Mouse (Mus musculus) ovary, postnatal 10 days (tissue): Measurements from ENCODE around the gene Rngtt.
"Not testable (repeated sequence)": the region's sequence is repeated elsewhere in the genome, so short reads cannot be mapped to it uniquely, and the experiment has no call there.

Source experiments
- DNase-seq: peaks from one replicate; pipeline ENCODE4 v3.0.0; 2022; ENCODE audit warnings: low spot score

Gene Rngtt

DNA sequence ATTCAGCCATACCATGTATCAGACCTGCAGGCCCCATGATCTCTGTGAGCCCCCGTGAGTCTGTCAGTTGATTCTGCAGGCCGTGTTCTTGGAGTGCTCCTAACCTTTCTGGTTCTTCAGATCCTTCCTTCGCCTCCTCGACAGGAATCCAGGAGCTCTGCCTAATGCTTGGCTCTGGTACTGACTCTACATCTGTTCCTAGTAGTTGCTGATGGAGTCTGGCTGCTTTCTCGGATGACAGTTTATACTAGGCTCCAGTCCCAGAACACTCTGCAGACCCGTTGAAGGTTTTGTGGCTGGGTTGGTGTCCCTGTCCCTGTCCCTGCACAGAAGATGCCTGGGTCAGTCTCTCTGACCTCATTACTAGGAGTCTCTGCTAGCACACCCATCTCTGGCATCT is 131.8 kb downstream of the Rngtt start:
- no peak for DNase-seq

DNA sequence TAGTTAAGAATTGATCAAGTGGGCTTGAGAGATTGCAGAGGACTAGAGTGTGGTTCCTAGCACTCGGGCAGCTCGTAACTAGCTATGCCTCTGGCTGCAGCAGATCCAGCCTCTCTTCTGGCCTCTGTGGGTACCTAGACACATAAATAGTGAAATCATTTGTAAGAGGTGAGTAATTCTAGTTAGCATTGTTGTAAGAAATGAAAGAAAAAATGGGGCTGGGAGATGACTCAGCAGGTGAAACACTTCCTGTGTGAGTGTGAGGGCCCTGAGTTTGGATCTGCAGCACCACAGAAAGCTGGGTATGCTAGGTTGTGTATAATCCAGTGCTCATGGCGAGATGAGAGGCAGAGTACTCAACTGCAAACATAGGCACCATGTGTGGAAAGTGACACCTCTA is 136.2 kb downstream of the Rngtt start:
- DNase-seq = no peak

DNA sequence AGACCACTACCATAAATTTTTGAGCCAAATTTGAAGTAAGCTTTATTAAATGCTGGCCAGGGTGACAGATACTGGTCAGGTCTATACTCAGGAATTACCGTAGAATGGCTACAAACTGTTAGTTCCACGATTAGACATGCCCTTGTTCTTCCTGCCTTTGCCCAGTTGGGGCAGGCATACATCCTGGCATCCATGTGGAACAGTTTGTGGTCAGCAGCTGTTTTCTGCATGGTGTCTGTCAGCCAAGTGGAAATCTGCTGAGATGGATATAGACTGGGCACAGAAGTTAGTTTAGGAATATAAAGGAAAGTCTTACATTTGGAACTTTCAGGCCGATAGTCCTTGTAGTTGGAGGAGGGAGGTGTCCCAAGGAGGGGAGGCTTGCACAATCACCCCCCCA is 136.8 kb downstream of the Rngtt start:
- DNase-seq = no peak

DNA sequence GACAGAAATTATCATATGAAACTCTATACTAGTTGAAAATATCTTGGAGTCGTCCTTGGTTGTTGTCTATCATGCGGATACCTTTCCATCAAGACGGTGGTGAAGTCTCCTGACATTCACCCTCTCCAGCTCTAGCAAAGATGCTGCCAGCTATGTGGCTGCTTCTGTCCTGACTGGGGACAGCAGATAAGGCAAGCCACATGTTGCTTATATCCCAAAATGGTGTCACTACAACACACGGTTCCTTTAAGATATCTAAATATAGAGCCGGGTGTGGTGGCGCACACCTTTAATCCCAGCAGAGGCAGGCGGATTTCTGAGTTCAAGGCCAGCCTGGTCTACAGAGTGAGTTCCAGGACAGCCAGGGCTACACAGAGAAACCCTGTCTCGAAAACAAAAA is 140.2 kb downstream of the Rngtt start:
- not testable (repeated sequence) for DNase-seq

DNA sequence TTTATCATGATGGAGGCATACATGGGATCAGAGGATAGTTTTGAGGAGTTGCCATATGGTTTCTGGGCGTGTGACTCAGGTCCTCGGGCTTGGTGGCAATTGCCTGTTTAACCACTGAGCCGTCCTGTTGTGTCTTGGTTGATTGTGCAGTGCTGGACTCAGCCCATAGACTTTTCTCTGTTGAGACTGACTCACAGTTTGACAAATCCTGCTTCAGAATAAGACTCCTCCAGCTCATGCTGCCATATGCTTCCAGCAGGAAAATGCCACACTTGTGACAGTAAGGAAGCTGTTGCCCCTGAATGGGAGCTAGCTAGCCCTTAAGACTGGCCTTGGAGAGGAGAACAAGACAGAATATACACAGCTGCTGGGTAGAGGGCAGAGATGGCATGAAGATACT is 149.7 kb downstream of the Rngtt start:
- DNase-seq = no peak

DNA sequence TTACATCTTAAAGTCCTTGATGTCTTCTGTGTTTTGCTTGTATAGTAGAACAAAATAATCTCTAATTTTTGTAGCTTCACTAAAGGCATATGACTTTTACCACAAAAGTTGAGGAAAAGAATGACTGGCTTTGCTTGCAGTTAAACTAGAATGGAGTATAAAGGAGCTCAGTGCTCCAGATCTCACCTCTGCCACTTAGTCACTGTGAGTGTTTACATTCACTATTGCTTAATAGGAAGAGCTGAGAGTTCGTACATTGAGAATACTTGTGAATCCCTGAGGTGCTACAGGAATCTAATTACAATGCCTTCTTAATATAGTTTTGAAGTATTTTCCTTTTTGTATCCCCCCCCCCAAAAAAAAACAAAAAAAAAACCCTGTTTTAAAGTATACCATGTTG is 154.3 kb downstream of the Rngtt start:
- DNase-seq = no peak

DNA sequence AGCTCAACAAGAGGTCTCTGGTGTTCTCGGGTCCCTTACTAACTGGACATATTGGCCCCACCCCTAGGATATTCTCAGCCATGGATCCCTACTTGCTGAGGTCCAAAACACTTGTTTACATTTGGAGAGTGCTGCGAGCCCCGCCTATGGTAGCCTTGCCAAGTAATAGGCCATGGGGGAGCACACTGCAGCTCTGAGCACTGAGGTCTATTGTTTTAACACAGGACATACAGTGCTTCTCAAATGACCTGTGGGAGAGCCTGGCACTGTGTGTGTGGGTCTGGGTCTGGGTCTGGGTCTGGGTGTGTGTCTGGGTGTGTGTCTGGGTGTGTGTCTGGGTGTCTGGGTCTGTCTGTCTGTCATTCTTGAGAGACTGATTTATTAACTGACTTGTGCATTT is 155.8 kb downstream of the Rngtt start:
- DNase-seq = no peak

DNA sequence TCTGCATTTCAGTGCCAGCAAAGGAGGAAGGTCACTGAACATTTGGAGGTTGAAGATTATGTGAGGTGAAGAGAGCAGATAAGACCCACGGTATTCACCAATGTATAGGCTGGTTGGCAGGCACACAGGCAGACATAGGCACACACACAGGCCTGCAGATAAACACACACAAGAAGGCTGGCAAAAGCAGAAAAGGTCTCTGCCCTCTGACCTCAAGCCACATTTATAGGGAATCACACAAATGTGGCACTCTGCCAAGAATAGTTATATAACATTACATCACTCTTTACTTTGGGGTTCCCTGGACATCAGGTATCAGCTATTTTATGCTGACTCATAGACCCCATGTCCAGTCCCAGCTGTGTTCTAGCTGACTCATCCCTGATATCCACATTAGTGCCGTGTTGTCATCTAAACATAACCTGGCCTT is 156.9 kb downstream of the Rngtt start:
- no peak for DNase-seq

DNA sequence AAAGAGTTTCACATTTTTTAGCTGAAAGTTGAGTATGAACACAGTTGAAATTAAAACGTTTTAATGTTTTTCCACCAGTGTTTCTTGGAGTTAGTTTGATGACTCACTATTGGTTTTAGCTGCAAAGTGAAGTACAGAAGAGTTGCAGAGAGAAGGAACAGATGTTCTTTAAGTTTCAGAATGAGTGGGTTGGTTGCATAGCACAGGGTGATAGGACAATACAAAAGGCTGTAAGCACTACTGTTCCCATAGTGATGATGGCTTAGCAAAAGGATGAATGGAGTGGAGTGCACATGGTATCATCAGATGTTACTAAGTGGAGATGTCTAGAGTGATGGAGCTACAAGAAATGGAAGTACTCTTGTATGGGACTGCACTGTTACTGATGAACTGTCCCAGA is 157.5 kb downstream of the Rngtt start:
- DNase-seq = no peak

DNA sequence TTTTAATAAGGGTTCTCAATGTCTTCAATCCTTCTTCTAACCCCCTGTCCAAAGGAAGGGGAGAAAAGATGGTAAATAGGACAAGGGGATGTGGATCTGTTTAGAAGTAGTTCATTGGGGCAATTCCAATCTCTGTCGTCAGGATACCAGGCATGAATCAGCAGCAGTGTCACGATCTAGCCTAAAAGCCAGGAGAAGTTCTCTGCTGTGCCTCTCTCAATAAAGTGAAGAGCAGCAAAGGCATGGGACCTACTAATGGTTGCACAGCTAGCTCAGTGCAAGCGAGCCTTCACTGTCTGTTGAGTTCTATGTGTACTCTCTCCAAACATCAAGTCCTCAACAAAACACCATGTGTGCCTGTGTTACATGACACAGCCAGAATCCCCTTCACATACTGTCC is 158.0 kb downstream of the Rngtt start:
- DNase-seq = no peak

DNA sequence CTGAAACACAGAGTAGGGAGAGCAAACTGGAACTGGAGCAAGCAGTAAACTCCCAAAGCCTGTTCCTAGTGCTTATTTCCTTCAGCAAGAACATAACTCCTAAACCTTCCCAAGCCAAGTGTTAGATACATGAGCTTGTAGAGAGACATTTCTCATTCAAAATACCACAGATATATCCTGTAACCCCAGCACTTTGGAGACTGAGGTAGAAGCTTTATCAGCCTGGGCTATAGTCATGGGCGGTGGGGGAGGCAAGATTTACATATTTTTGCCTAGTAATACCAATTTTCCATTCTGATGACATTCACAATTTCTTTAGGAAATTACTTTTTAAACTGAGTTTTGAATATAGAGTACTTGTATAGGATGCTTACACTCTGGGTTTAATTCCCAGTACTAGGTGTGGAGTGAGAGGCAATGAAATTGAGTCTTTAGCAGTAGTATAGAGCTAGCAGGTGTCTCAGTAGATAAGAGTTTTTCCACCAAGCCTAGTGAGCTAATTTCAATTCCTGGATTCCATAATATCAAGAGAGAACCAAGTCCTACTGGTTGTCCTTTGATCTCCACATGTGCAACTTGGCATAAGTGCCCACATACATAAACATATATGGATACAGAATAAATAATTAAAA is 160.7 kb downstream of the Rngtt start:
- DNase-seq = no peak

DNA sequence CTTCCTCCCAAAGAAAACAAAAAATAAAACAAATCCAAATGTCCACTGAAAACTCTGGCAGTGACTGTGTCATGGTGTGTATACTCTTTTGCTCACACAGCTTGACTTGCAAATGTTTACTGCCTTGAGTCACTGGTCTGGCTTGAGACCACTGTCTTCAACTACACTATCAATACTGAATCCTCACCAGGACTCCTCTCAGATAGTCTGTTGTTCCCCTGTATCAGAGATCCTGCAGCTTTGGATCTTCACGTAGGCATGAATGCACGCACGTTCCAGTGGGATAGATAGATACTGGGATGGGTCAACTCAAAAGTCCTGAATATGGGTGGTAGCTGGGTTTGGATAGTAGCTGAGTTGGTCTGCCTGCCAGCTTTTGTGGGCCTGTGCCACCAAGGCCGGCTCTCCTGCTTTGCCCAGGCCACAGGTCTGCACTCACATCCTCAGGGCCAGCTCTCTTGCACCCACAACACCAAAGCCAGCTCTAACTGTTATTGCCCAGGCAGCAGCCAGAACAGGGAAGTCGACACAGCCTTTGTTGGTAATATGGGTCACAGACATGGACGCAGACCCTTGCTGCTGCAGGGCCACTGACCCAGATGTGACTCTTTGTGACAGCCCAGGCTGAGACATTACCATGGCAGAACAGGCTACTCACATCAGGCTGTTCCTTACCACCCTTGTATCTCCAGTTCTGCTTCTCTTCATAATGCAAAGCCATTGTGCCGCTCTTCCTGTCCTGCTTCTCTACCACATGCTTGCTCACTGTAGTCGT is 168.1 kb downstream of the Rngtt start:
- DNase-seq = no peak

DNA sequence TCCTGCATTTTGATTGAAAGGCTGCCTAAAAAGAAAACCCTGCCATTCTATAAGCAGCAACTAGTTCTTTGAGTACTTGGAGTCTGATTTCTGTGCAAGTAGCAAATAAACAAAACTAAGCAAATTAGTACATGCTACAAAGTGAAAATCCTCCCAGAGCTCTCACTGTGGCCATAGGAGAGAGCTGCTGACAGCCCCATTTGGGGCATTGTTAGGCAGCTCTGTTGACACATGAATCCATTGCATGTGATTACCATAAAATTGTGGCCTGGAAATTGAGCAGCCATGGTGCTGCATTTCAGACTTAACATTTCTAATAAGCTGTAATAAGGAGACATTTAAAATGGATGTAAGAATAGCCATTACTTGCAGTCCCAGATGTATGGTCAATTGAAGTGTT is 171.6 kb downstream of the Rngtt start:
- no peak for DNase-seq

DNA sequence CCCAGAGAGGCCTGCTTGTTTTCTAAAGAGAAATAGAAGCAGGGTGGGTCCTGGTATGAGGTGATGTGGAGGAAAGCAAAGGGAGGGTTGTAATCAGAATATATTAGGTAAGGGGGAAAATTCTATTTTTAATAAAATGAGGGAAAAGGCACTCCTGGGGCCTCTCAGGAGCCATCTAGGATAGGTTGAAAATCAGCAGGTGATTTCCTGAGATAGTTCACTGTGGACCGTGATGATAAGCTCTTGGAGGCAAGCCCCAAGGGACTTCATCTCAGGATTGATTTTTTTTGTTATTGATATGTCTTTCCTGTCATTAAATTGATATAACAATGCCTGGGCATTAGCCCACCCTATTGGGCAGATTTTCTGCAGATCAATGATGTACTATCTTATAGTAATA is 175.9 kb downstream of the Rngtt start:
- no peak for DNase-seq

DNA sequence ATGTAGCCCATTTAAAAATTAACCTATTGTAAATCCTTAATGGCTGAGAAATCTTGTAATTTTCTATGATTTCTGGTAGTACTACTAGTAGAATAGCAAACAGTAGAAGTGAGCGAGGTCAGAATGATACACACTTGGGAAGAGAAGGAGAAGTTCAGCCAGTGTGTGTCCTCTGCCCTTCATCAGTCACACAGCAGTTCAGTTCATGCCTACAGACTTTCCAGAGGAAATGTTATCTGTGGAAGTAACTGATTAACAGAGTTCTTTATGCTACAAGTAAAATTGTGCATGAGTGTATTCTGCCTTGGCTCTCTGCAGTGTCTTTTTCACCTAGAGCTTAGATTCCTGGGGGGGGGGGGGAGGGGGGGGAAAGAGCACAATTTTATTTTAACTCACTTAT is 181.0 kb downstream of the Rngtt start:
- no peak for DNase-seq

DNA sequence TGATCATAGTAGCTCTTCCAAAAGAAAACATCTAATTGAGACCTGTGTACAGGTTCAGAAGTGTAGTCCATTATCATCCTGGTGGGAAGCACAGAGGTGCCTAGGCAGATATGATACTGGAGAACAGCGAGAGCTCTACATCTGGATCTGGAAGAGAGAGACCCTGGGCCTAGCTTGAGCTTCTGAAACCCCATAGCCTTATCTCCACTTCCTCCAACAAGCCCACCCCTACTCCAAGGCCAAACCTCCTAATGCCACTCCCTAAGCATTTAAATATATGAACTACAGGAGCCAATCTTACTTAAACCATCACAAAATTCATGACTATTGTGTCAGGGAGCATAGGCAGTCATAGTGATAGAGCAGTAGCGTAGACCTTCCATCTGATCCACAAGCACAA is 184.3 kb downstream of the Rngtt start:
- no peak for DNase-seq

DNA sequence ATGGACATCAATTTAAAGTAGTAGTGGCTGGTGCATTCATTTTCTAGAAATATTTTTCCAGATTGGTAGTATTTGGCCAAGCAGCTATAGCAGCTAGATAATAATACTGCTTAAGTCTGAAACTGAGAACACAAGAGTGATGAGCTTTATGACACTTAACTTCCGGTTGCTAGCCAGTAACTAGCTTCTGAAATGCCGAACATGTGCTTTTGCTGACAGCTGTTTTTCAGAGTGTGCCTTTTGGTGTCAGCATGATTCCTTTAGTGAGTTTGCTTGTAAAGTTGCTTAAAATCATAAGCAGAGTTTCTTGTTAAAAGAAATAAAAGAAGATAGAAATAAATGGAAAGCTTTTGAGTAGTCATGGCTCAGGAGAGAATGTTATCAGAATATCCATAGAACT is 186.9 kb downstream of the Rngtt start:
- DNase-seq = no peak

DNA sequence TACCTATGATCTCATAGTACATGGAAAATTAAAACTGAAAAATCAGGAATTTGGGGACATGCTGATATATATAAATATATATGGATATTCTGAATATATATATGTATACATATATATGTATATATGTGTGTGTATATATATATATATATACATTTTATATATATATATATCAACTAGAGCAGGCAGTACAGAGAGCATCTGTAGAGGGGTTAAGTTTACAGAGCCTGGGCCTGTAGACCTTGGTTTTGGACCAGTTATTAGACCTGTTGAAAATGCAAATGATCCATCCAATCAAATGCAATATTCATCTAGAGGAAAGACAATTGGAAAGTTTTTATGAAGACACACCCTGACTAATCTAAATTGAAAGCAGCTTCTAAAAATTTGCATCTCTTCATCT is 187.5 kb downstream of the Rngtt start:
- no peak for DNase-seq

DNA sequence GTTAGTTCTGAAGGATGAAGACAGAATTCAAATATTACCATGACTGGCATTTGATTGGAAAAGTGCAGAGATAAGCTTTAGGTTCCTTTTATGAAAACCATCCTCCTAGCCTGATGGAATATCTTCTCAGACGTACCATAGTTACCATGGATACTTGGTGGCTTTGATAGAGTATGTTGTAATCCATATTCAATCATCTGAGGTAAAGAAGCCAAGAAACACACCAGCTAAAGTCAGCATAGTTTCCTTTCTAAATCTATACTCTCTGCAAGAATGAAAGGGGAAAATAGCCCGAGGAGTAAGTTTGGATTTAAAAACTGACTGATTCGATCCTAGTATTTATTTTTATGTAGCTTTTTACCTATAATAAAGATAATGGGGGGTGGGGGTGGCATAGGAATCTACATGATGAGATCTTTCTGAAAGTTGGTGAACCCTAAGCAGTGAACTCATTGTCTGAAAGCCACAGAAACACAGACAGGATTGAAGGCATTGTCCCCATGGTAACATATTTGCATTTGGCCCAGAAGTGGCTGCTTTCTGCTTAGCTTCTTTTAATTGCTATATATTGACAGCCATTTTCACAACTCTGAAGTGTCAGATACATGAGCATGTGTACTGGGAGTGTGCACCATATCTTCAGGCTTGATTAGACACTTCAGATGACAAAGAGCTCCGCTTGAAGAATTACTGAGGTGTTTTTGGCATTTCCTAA is 188.2 kb downstream of the Rngtt start:
- DNase-seq = no peak

DNA sequence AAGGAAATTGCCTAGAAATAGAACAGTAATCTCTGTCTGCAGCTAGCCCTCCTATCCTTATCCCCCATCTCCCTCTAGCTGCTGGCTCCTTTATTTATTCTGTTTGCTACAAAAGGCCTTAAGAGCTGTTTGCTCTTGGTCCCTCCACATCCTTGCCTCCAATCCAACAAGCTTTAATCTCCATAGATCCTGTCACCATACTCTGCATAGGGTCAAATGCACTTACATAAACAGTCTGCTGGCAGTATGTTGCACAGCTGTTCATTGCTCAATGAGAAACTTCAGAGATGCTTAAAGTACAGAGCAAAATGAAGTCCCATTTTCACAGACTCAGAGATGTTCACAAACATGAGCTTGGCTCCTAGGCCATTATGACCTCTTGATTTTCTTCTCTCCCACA is 196.5 kb downstream of the Rngtt start:
- no peak for DNase-seq

DNA sequence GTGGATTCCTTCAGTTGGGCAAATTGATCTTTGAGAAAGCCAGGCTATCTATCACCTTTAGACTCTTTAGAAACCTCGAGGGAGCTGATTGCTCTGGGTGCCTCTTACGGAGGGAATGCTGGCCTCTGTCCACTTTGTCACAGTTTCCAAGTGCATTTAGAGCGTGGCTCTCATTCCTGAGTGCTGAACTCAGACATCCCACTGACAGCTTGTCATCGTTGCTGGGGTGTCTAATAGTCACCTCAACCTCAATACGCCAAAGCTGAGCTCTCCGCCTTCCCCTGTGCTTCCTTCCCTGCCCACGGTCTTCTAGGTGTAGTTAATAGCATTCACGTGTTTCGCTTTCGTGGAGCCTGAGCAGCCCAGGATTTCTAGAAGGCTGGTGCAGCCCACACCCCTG is 200.4 kb downstream of the Rngtt start:
- DNase-seq = no peak

DNA sequence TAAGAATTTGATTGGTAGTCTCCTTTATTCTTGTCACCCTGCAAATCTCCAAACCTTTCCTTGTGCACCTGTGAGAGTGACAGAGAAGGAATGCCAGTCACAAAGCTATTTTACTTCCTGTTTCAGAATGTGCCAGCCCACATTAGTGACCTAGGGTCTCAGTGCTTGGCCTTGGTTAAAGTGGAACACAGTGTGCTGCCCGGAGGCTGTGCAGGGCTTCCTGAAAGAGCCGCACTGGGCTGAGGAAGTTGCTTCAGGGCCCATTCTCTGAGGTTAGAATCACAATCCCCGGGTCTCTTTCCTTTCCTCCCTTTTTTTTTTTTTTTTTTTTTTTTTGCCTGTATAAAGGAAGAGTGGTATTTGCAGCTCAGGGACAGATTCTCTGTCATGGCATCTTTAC is 203.3 kb downstream of the Rngtt start:
- DNase-seq = no peak
